Mouse (Mus musculus) ES-Bruce4 (cell line): ENCODE data around the gene Gtf2e1. TPM values are rescaled to one million over a fixed set of nuclear protein-coding genes. Genes with fewer than 3 reads are reported as not detected.

ENCODE experiments used
- H3K27ac ChIP-seq: 2 replicates; pipeline ENCODE4 v1.5.1; 2012; ENCODE audit warnings: low read length, inconsistent platforms; ENCODE audit not compliant: insufficient read depth
- H3K27me3 ChIP-seq: 2 replicates; pipeline ENCODE4 v1.6.1; 2012; ENCODE audit warnings: mild to moderate bottlenecking, low read length, inconsistent platforms; ENCODE audit not compliant: control insufficient read depth, poor library complexity, insufficient read depth, severe bottlenecking
- H3K36me3 ChIP-seq: 2 replicates; pipeline ENCODE4 v1.6.1; 2012; ENCODE audit warnings: inconsistent platforms, mild to moderate bottlenecking, low read length, moderate library complexity; ENCODE audit not compliant: control insufficient read depth, poor library complexity, insufficient read depth, severe bottlenecking
- H3K4me1 ChIP-seq: one replicate; pipeline ENCODE4 v1.8.1; 2011; ENCODE audit warnings: low read length; ENCODE audit not compliant: control insufficient read depth, insufficient read depth
- H3K4me3 ChIP-seq: 2 replicates; pipeline ENCODE4 v1.5.1; 2011; ENCODE audit warnings: low read depth, mild to moderate bottlenecking, low read length
- H3K9ac ChIP-seq: 2 replicates; pipeline ENCODE4 v1.6.1; 2012; ENCODE audit warnings: low read depth, mild to moderate bottlenecking, inconsistent platforms; ENCODE audit not compliant: poor library complexity, severe bottlenecking
- H3K9me3 ChIP-seq: replicated peaks from 2 replicates; pipeline ENCODE4 v1.6.1; 2012; ENCODE audit warnings: mild to moderate bottlenecking, low read length, inconsistent platforms; ENCODE audit not compliant: control insufficient read depth, poor library complexity, insufficient read depth, severe bottlenecking
- CTCF ChIP-seq: IDR thresholded peaks from one replicate; pipeline ENCODE4 v1.8.1; 2011; ENCODE audit warnings: low read depth, low read length
- EP300 ChIP-seq: IDR thresholded peaks from 2 replicates; pipeline ENCODE4 v1.6.1; 2011; ENCODE audit warnings: low read depth, low read length; ENCODE audit not compliant: insufficient read depth
- POLR2A ChIP-seq: IDR thresholded peaks from one replicate; pipeline ENCODE4 v1.8.1; 2011; ENCODE audit warnings: low read length; ENCODE audit not compliant: insufficient read depth
- polyA plus RNA-seq: library from polyadenylated mRNA; stranded (reverse); fragments of >200 nt; gene quantifications from 2 replicates; pipeline ENCODE4 v1.2.4, GENCODE M21; 2011; ENCODE audit warnings: low read depth; ENCODE audit not compliant: missing spikeins, insufficient read depth, insufficient read length

The Gtf2e1 gene
- polyA plus RNA-seq, 1 experiment: 68.9 TPM

DNA sequence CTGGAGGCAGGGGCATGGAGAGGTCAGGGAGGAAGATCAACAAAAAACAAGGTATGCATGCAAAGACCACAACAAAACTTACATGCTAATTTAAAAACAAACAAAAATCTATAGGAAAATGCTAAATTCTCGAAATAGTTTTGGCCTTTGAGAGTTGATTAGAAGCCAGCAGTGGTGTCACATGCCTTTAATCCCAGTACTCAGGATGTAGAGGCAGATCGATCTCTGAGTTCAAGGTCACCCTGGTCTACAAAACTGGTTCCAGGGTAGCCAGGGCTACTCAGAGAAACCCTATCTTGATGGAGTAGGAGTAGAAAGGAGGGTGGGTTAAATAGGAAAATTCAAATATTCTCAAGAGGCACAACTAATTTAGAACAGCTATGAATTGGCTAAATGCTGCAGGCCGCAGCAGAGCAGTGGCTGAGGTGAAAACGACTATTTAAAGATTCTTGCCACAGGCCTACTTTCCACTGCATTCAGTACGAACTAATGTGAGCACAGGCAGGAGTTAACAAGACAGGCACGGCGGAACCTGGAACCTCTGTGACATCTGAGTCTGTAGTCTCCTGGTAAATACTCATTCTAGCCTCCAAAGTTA, 17.4 kb downstream of the Gtf2e1 start:
- H3K4me1 ChIP-seq: no peaks in the 10 kb centered on the region
- no peak overlapping the region for H3K9ac ChIP-seq
- peaks cover 51% of the 10 kb centered on the region for H3K9me3 ChIP-seq
- no peaks in the 10 kb centered on the region for H3K27me3 ChIP-seq
- H3K4me3 ChIP-seq: no peak overlapping the region
- H3K27ac ChIP-seq: no peak overlapping the region
- H3K36me3 ChIP-seq: peaks cover 71% of the 10 kb centered on the region
- no peak for TF ChIP-seq EP300
- TF ChIP-seq CTCF: no peak
- TF ChIP-seq POLR2A: no peak

DNA sequence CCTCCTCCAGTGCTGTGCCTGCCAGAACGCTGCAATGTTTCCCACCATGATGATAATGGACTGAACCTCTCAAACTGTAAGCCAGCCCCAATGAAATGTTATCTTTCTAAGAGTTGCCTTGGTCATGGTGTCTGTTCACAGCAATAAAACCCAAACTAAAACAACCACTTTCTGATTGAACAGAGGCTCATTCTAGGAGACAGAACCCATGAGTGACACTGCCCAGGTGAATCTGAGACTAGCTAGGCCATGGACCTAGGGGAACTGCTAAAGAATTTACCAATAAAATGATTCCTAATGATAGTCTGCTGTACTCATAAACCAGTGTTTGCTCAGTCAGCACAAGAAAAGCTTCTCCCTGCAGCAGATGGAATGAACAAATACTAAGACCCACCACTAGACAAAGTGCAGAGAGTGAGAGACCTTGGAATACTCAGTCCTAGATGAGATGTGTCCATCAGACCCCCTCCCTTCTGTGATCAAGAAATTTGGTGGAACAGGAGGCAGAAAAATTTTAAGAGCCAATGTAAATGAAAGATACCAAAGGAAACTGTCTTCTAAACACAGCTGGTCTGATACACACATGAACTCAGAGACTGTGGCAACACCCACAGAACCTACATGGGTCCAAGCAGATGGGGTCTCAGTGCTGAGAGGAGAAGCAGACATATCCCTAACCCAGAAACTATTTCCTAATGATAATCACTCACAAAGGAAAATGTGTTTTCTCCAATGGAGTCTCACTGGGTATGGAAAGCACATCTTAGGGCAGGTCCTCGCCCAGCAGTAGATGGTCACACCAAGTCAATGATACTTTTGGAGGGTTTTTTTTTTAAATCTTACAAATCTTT, 19.2 kb downstream of the Gtf2e1 start:
- Histone ChIP-seq H3K4me3 (no peak overlapping the region), H3K9me3 (peaks cover 47% of the 10 kb centered on the region), H3K36me3 (peaks cover 69% of the 10 kb centered on the region), H3K9ac (no peak overlapping the region), H3K4me1 (no peaks in the 10 kb centered on the region), H3K27me3 (no peaks in the 10 kb centered on the region), H3K27ac (no peak overlapping the region)
- TF ChIP-seq EP300: no peak
- no peak for TF ChIP-seq CTCF
- TF ChIP-seq POLR2A: no peak

GRCm38 (mm10) chr16:37519721-37520120, 19.9 kb downstream of the Gtf2e1 start:
- H3K9me3 ChIP-seq: peaks cover 40% of the 10 kb centered on the region
- H3K4me1 ChIP-seq: no peaks in the 10 kb centered on the region
- no peak overlapping the region for H3K4me3 ChIP-seq
- H3K27ac ChIP-seq: no peak overlapping the region
- no peaks in the 10 kb centered on the region for H3K27me3 ChIP-seq
- peaks cover 64% of the 10 kb centered on the region for H3K36me3 ChIP-seq
- no peak for TF ChIP-seq EP300
- no peak for TF ChIP-seq CTCF
- TF ChIP-seq POLR2A: no peak
- no peak overlapping the region for H3K9ac ChIP-seq

- H3K27me3 ChIP-seq: no peaks in the 10 kb centered on the region
- H3K9me3 ChIP-seq: peaks cover 29% of the 10 kb centered on the region
- H3K27ac ChIP-seq: no peak overlapping the region
- H3K36me3 ChIP-seq: peaks cover 59% of the 10 kb centered on the region
- H3K4me1 ChIP-seq: no peaks in the 10 kb centered on the region
- no peak overlapping the region for H3K9ac ChIP-seq
- H3K4me3 ChIP-seq: no peak overlapping the region
- TF ChIP-seq CTCF (no peak), EP300 (no peak), POLR2A (no peak)
Observed at GRCm38 (mm10) chr16:37518662-37519061, 20.9 kb downstream of the Gtf2e1 start.

GRCm38 (mm10) chr16:37517596-37518211, 21.9 kb downstream of the Gtf2e1 start:
- Histone ChIP-seq H3K27me3 (no peaks in the 10 kb centered on the region), H3K9ac (no peak overlapping the region), H3K9me3 (peaks cover 20% of the 10 kb centered on the region), H3K36me3 (peaks cover 61% of the 10 kb centered on the region), H3K4me1 (no peaks in the 10 kb centered on the region), H3K27ac (no peak overlapping the region), H3K4me3 (no peak overlapping the region)
- no peak for TF ChIP-seq EP300
- no peak for TF ChIP-seq POLR2A
- no peak for TF ChIP-seq CTCF

DNA sequence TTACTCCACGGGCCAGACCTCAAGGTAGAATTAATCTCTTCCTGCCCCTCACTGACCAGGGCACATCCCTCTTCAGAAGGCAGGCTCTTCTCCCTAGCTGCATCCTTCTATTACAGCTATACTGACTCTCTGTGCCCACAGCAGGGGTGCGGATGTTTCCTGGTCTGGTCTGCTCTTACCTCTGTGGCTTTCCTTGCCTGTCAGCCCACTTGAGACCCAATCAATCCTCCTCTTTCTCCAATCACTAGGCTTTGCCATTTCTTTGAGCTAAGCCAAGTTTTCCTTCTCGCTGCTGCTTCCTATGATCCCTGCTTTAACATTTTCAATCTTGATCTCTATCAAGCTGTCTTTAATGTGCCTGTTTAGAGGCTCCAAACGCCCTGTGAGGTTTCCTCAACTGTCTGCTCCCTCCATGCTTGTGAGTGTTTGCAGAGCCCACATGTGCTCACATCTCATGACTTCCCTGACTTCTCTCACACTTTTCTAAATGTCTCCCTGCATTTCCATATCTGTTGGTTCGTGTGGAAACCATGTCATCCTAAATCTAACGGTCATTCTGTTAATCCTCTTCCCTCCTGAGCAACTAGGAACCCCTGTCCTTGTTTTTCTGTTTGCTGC, 23.1 kb downstream of the Gtf2e1 start:
- Histone ChIP-seq H3K4me3 (no peak overlapping the region), H3K36me3 (peaks cover 60% of the 10 kb centered on the region), H3K27ac (no peak overlapping the region), H3K9me3 (peaks cover 8% of the 10 kb centered on the region), H3K9ac (no peak overlapping the region), H3K4me1 (no peaks in the 10 kb centered on the region), H3K27me3 (no peaks in the 10 kb centered on the region)
- TF ChIP-seq CTCF (no peak), EP300 (no peak), POLR2A (no peak)
